Mouse (Mus musculus): ENCODE results near the gene Pacsin1. TPM values are rescaled to one million over a fixed set of nuclear protein-coding genes. Genes with fewer than 3 reads are reported as not detected.
"Not testable (repeated sequence)": the region's sequence is repeated elsewhere in the genome, so short reads cannot be mapped to it uniquely, and the experiment has no call there.

Gene Pacsin1
- polyA plus RNA-seq, 1 experiment from 2014 or later = 44.2 TPM

DNA sequence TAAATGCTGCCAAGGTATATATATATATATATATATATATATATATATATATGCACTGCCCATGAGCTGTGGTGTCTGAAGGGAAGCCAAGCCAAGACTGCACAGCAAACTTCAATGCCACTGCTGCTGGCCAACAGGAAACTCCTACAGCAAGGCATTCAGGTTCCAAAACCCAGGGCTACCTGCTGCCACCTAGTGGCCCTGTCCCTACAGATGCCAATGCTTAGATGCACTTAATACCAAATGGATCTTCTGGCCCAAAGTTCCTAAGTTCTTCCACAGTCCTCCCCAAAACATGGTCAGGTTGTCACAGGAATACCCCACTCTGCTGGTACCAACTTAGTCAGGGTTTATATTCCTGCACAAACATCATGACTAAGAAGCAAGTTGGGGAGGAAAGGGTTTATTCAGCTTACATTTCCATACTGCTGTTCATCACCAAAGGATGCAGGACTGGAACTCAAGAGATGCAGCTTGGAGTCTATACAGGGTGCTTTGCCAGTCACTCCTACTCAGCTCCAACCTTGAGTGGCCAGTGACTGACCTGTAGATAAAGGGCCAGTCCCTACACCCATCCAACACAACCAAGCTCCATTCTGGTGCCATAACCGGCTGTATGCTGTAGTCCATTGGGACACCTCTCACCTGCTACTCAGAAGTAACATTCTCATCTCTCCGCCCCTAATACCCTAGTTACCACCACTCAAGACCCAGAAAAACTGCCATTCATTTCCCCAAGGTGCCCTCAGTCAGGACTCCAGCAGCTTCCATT, 25.9 kb upstream of the Pacsin1 start:
- 69% methylated on average over 2 of the region's 2 CpGs for WGBS
- no peak overlapping the region for H3K4me2 ChIP-seq (ENCODE audit: low read length)
- peak; percentile 46; the same call in 1 of the 2 replicates for ATAC-seq

GRCm38 (mm10) chr17:27634871-27635574, 20.3 kb upstream of the Pacsin1 start, which contains the start of gene RPS10-NUDT3:
TSS of gene RPS10-NUDT3 (minus strand) at chr17:27635222.
- Histone ChIP-seq H3K9ac (replicated peaks; ENCODE audit: low read depth, low read length) (peak within 1 kb of the TSS; percentile 78), H3K4me2 (ENCODE audit: low read length) (peak within 1 kb of the TSS; percentile 84), H3K27ac (ENCODE audit: low read length) (peak within 1 kb of the TSS; percentile 87), H3K4me1 (replicated peaks; ENCODE audit: control insufficient read depth, insufficient read depth, low read length) (peaks cover 36% of the 10 kb centered on the region), H3K4me3 (replicated peaks; ENCODE audit: low read length) (peak within 1 kb of the TSS; percentile 78), H3K9me3 (ENCODE audit: control insufficient read depth, low read length) (no peaks in the 10 kb centered on the region), H3K27me3 (replicated peaks; ENCODE audit: control insufficient read depth, insufficient read depth, low read length) (no peaks in the 10 kb centered on the region), H3K36me3 (ENCODE audit: control insufficient read depth, insufficient read depth) (peaks cover 19% of the 10 kb centered on the region)
- peak; percentile 99 for ATAC-seq
- WGBS = 0% methylated on average over 46 of the region's 72 CpGs

More for the DNA sequence above, 25.9 kb upstream of the Pacsin1 start:
- H3K9ac ChIP-seq (replicated peaks; ENCODE audit: low read depth, low read length) = no peak overlapping the region
- peaks cover 25% of the 10 kb centered on the region for H3K4me1 ChIP-seq (replicated peaks; ENCODE audit: control insufficient read depth, insufficient read depth, low read length)
- H3K36me3 ChIP-seq (ENCODE audit: control insufficient read depth, insufficient read depth) = peaks cover 20% of the 10 kb centered on the region
- no peak overlapping the region for H3K27ac ChIP-seq (ENCODE audit: low read length)
- H3K9me3 ChIP-seq (ENCODE audit: control insufficient read depth, low read length) = no peaks in the 10 kb centered on the region
- no peaks in the 10 kb centered on the region for H3K27me3 ChIP-seq (replicated peaks; ENCODE audit: control insufficient read depth, insufficient read depth, low read length)
- no peak overlapping the region for H3K4me3 ChIP-seq (replicated peaks; ENCODE audit: low read length)

- peaks cover 36% of the 10 kb centered on the region for H3K4me1 ChIP-seq (replicated peaks; ENCODE audit: control insufficient read depth, insufficient read depth, low read length)
- 48% methylated on average over 9 of the region's 9 CpGs for WGBS
- ATAC-seq; H3K27me3 ChIP-seq (replicated peaks; ENCODE audit: control insufficient read depth, insufficient read depth, low read length); H3K9me3 ChIP-seq (ENCODE audit: control insufficient read depth, low read length): not testable (repeated sequence)
- H3K4me3 ChIP-seq (replicated peaks; ENCODE audit: low read length) = peak overlapping the region; percentile 78
- H3K9ac ChIP-seq (replicated peaks; ENCODE audit: low read depth, low read length) = peak overlapping the region; percentile 64
- H3K4me2 ChIP-seq (ENCODE audit: low read length) = peak overlapping the region; percentile 54
- peak overlapping the region; percentile 87 for H3K27ac ChIP-seq (ENCODE audit: low read length)
- peaks cover 15% of the 10 kb centered on the region for H3K36me3 ChIP-seq (ENCODE audit: control insufficient read depth, insufficient read depth)
These were observed 19.8 kb upstream of the Pacsin1 start for GRCm38 (mm10) chr17:27635575-27635903.

DNA sequence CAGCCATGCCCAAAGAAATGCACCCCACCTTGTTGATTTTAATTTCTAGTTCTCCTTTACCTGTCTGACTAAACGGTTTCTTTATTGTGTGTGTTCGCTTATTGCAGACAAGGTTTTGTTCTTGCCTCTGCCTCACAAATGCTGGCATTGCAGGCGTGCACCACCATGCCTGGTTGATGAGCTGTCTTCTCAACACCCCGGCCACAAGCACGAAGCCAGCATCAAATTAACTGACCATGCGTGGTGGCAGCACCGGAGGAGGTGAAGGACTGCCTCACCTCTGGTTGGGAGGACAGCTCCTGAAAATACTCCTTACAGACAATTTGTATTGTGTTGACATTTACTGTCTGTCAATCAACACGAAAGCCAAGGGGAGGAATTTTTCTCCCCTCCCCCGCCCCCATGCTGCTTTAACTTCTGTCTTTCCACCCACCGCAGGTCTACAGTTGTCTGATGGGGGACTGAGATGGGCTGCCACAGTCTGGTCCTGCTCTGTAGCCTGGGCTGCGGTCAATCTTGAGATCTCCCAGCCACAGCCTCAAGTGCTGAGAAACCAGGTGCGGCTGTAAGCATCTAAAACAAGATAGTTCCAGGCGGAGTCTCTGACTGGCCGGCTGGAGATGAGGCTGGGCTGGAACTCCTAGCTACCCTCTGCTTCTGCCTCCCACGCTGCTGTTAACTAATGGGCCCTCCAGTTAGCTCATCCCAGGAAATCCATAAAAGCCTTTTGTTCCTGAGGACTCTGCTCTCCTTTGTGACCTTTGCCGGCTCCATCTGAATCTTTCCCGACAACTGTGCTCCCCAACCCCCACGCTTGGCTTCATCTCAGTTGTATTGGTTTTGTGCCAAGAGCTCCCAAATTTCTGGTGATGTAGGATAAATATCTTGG, 18.9 kb upstream of the Pacsin1 start, which contains the start of gene Rps10:
Rps10 (minus strand) TSS at position 538 of the 889 bp plus-strand sequence.
- Histone ChIP-seq H3K9me3 (ENCODE audit: control insufficient read depth, low read length) (no peaks in the 10 kb centered on the region), H3K4me3 (replicated peaks; ENCODE audit: low read length) (peak within 1 kb of the TSS; percentile 78), H3K4me2 (ENCODE audit: low read length) (peak within 1 kb of the TSS; percentile 54), H3K27me3 (replicated peaks; ENCODE audit: control insufficient read depth, insufficient read depth, low read length) (no peaks in the 10 kb centered on the region), H3K9ac (replicated peaks; ENCODE audit: low read depth, low read length) (peak within 1 kb of the TSS; percentile 23; the same call in 1 of the 2 replicates), H3K36me3 (ENCODE audit: control insufficient read depth, insufficient read depth) (peaks cover 10% of the 10 kb centered on the region), H3K4me1 (replicated peaks; ENCODE audit: control insufficient read depth, insufficient read depth, low read length) (peaks cover 34% of the 10 kb centered on the region), H3K27ac (ENCODE audit: low read length) (peak within 1 kb of the TSS; percentile 75)
- ATAC-seq = no peak
- 51% methylated on average over 18 of the region's 18 CpGs for WGBS

- no peaks in the 10 kb centered on the region for H3K27me3 ChIP-seq (replicated peaks; ENCODE audit: control insufficient read depth, insufficient read depth, low read length)
- peaks cover under 1% of the 10 kb centered on the region for H3K36me3 ChIP-seq (ENCODE audit: control insufficient read depth, insufficient read depth)
- no peak overlapping the region for H3K4me3 ChIP-seq (replicated peaks; ENCODE audit: low read length)
- H3K9me3 ChIP-seq (ENCODE audit: control insufficient read depth, low read length) = no peaks in the 10 kb centered on the region
- H3K9ac ChIP-seq (replicated peaks; ENCODE audit: low read depth, low read length) = no peak overlapping the region
- 75% methylated on average over 9 of the region's 9 CpGs for WGBS
- no peak overlapping the region for H3K27ac ChIP-seq (ENCODE audit: low read length)
- H3K4me1 ChIP-seq (replicated peaks; ENCODE audit: control insufficient read depth, insufficient read depth, low read length) = peaks cover 35% of the 10 kb centered on the region
- H3K4me2 ChIP-seq (ENCODE audit: low read length) = no peak overlapping the region
- no peak for ATAC-seq
These were observed 18.0 kb upstream of the Pacsin1 start for GRCm38 (mm10) chr17:27637333-27637732.

GRCm38 (mm10) chr17:27638921-27639332, 16.4 kb upstream of the Pacsin1 start:
- no peak overlapping the region for H3K4me3 ChIP-seq (replicated peaks; ENCODE audit: low read length)
- no peak overlapping the region for H3K9ac ChIP-seq (replicated peaks; ENCODE audit: low read depth, low read length)
- H3K4me1 ChIP-seq (replicated peaks; ENCODE audit: control insufficient read depth, insufficient read depth, low read length) = peaks cover 32% of the 10 kb centered on the region
- no peaks in the 10 kb centered on the region for H3K36me3 ChIP-seq (ENCODE audit: control insufficient read depth, insufficient read depth)
- no peaks in the 10 kb centered on the region for H3K9me3 ChIP-seq (ENCODE audit: control insufficient read depth, low read length)
- H3K27ac ChIP-seq (ENCODE audit: low read length) = no peak overlapping the region
- no peak for ATAC-seq
- no peak overlapping the region for H3K4me2 ChIP-seq (ENCODE audit: low read length)
- WGBS = 73% methylated on average over 20 of the region's 20 CpGs
- H3K27me3 ChIP-seq (replicated peaks; ENCODE audit: control insufficient read depth, insufficient read depth, low read length) = no peaks in the 10 kb centered on the region

GRCm38 (mm10) chr17:27639851-27640250, 15.5 kb upstream of the Pacsin1 start:
- not testable (repeated sequence) for H3K27me3 ChIP-seq (replicated peaks; ENCODE audit: control insufficient read depth, insufficient read depth, low read length); H3K27ac ChIP-seq (ENCODE audit: low read length); H3K9me3 ChIP-seq (ENCODE audit: control insufficient read depth, low read length); H3K4me3 ChIP-seq (replicated peaks; ENCODE audit: low read length); H3K9ac ChIP-seq (replicated peaks; ENCODE audit: low read depth, low read length); ATAC-seq; H3K36me3 ChIP-seq (ENCODE audit: control insufficient read depth, insufficient read depth); H3K4me2 ChIP-seq (ENCODE audit: low read length)
- 93% methylated on average over 6 of the region's 6 CpGs for WGBS
- peaks cover 26% of the 10 kb centered on the region for H3K4me1 ChIP-seq (replicated peaks; ENCODE audit: control insufficient read depth, insufficient read depth, low read length)

GRCm38 (mm10) chr17:27642491-27643062, 12.7 kb upstream of the Pacsin1 start:
- H3K9me3 ChIP-seq (ENCODE audit: control insufficient read depth, low read length) = no peaks in the 10 kb centered on the region
- H3K27ac ChIP-seq (ENCODE audit: low read length) = peak overlapping the region; percentile 86
- H3K9ac ChIP-seq (replicated peaks; ENCODE audit: low read depth, low read length) = peak overlapping the region; percentile 32; the same call in 1 of the 2 replicates
- peaks cover 11% of the 10 kb centered on the region for H3K4me1 ChIP-seq (replicated peaks; ENCODE audit: control insufficient read depth, insufficient read depth, low read length)
- H3K36me3 ChIP-seq (ENCODE audit: control insufficient read depth, insufficient read depth) = no peaks in the 10 kb centered on the region
- H3K27me3 ChIP-seq (replicated peaks; ENCODE audit: control insufficient read depth, insufficient read depth, low read length) = no peaks in the 10 kb centered on the region
- ATAC-seq = peak; percentile 82
- peak overlapping the region; percentile 6 for H3K4me2 ChIP-seq (ENCODE audit: low read length)
- H3K4me3 ChIP-seq (replicated peaks; ENCODE audit: low read length) = no peak overlapping the region
- WGBS = 18% methylated on average over 12 of the region's 12 CpGs

Measured in forebrain, embryonic 16.5 days (tissue).